Mouse (Mus musculus): ENCODE data around the gene Prkce.

Prkce gene

DNA sequence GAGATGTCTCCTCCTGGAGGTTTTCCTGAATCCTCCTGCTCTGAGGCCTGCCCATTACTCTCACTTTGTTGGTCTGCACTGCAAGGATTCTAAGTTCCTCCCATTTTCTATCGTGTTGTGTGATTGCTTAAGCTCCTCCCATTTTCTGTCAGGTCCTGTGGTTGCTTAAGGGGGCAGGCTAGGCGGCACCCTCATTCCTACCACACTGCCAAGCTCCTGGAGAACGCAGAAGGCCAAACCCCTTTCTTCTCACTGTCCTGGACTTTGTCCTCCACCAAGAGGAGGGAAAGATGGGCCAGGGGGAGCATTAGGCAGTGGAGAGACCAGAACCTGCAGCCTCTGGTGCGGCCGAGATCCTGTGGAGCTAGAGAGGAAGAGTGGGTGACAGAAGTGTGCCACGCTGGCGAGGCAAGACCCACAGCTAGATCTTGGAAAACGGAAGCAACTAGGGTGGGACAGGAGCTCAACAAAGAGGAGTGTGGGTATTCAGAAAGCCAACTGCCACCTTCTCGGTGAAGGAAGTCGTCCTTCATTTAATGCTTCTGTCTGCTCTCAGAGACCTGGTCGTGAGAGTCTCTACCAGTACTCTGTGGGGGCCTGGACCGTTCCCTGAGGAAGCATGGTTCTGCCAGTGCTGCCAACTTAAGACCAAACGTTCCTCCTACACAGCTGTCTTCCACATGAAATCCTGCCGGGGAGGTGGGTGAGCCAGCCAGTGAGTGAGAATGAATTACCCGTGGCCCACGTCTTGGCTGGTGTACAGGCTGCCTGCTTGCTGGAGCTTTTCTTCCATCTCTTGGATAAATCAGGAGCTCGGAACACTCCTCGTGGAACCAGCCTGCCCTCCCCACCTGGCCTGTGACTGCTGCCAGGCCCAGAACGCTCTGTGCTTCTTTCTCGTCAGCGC is 82.2 kb downstream of the Prkce start:
- in situ Hi-C loops (cut with MboI; ENCODE audit: unreplicated experiment in 2 of 2), result no loop called here

- in situ Hi-C loops (cut with MboI; ENCODE audit: unreplicated experiment in 2 of 2), result no loop called here
Measured at GRCm38 (mm10) chr17:86250406-86250905, 82.9 kb downstream of the Prkce start.

DNA sequence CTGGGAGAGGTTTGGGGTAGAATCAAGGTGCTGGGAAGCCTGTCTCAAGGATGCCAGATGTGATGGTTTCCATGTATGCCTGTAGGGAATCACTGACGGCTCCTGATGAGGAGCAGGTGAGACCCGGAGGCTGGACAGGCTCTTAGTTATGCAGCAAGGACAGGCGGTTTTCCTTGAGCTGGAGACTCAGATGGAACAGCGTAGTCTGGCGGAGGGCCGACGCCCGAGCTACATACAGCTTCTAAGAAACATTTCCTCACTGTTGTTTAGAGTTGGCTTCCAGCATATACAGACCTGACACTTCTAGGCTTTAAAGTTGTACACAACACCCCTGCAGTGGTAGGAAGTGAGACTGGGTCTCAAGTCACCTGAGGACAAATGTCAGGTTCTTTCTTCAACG is 86.3 kb downstream of the Prkce start:
- in situ Hi-C loops (cut with MboI; ENCODE audit: unreplicated experiment in 2 of 2), result no loop called here

- in situ Hi-C loops (cut with MboI; ENCODE audit: unreplicated experiment in 2 of 2), result no loop called here
Measured at GRCm38 (mm10) chr17:86254285-86254684, 86.7 kb downstream of the Prkce start.

DNA sequence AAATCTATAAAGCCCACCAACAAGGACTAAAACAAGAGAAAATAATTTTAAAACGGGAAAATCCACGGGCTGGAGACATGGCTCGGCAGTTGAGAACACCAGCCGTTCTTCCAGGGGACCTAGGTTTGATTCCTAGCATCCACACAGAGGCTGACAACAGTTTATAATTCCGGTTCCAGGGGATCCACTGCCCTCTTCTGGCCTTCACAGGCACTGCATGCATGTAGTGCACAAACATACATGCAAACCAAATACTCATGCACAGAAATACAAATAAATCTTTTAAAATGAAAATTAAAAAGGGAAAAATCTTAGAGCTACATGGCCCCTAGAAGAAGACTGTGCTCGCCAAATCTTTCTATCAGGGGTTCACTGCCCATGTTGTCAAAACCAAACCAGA is 87.4 kb downstream of the Prkce start:
- in situ Hi-C loops (cut with MboI; ENCODE audit: unreplicated experiment in 2 of 2), result no loop called here

GRCm38 (mm10) chr17:86256730-86257131 is 89.1 kb downstream of the Prkce start:
- in situ Hi-C loops (cut with MboI; ENCODE audit: unreplicated experiment in 2 of 2), result no loop called here

GRCm38 (mm10) chr17:86261067-86261466 is 93.5 kb downstream of the Prkce start:
- in situ Hi-C loops (cut with MboI; ENCODE audit: unreplicated experiment in 2 of 2), result loop anchor here in 1 of 2 experiments (5.0 kb wide), 1 partner anchor 39 kb away; no protein-coding TSS in a partner anchor

- in situ Hi-C loops (cut with MboI; ENCODE audit: unreplicated experiment in 2 of 2), result loop anchor here in 1 of 2 experiments (5.0 kb wide), 1 partner anchor 42 kb away; no protein-coding TSS in a partner anchor
Measured at GRCm38 (mm10) chr17:86263985-86264649, 96.5 kb downstream of the Prkce start.

DNA sequence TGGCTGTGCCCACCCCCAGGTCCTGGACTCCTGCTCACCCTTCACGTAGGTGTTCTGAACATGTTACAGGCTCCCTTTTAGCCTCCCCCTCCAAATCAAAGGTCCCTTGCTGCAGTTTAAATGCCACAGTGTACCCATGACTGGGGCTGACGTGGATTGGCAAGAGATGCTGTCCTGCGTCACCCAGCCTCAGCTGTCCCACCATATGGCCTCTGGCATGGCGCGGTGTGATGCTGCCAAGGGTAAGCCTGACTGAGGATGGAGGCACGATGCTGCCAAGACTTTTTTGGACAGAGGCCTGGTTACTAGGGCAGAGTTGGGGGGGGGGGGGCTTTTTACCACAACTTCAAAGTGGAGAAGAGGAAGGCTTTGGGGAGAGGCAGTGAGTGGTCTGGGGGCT is 98.5 kb downstream of the Prkce start:
- in situ Hi-C loops (cut with MboI; ENCODE audit: unreplicated experiment in 2 of 2), result no loop called here

- in situ Hi-C loops (cut with MboI; ENCODE audit: unreplicated experiment in 2 of 2), result no loop called here
Measured at GRCm38 (mm10) chr17:86267126-86267760, 99.7 kb downstream of the Prkce start.

DNA sequence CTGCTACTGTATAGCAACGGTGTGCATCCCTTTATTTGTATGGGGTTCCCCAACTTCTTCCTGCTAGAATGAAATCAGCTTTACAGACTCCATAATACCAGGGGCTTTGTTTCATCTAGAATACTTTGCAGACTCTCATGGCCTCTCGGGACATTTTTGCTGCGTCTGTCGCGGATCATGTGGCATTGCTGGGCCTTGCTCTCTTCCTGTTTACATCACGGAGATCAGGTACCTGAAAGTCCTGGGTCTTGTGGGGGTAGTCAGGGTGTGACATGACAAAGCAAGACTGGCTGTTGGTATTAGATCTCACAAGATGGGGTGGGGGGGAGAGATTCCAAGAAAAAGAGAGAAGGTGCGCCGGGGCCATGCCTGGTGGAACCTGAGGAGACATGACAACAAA is 102.1 kb downstream of the Prkce start:
- in situ Hi-C loops (cut with MboI; ENCODE audit: unreplicated experiment in 2 of 2), result no loop called here

GRCm38 (mm10) chr17:86270523-86270922 is 102.9 kb downstream of the Prkce start:
- in situ Hi-C loops (cut with MboI; ENCODE audit: unreplicated experiment in 2 of 2), result no loop called here

DNA sequence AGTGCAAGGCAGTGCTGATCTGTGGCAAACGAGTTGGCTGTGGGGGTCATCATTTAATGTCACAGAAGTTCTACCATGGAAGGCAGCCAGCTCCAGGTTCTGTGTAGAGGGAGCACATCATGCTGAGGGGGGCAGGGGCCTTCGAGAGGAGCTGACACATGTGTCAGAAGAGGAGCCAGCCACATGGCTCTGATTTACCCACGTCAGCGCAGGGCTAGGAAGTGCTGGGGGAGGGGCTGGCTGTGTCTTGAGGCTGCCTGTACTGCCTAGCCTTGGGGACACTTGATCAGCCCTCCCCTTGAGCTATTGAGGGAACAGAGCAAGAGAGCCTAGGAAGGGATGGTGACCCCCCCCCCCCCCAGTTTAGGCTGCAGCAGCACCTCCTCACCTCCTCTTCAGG is 103.7 kb downstream of the Prkce start:
- in situ Hi-C loops (cut with MboI; ENCODE audit: unreplicated experiment in 2 of 2), result no loop called here

DNA sequence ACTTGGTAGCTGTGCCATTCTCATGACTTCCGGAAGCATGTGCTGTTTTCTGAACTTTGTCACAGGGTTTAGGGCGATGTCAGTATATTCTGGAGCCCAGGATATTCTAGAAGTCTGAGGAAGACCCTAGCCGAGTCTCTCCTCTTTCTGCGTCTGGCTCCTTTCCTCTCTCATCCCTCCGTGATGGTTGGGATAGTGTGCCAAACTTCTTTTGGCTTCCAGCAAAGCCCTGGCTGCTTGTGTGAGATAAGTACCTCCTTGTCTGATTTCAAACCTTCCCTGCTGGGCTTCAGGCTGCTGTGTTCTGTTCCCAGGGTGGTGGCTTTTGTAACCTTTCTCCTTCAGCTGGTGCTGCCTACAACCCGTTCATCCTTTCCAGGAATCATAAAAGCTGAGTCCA is 105.4 kb downstream of the Prkce start:
- in situ Hi-C loops (cut with MboI; ENCODE audit: unreplicated experiment in 2 of 2), result no loop called here

- in situ Hi-C loops (cut with MboI; ENCODE audit: unreplicated experiment in 2 of 2), result no loop called here
Measured at GRCm38 (mm10) chr17:86273566-86274349, 106.2 kb downstream of the Prkce start.

DNA sequence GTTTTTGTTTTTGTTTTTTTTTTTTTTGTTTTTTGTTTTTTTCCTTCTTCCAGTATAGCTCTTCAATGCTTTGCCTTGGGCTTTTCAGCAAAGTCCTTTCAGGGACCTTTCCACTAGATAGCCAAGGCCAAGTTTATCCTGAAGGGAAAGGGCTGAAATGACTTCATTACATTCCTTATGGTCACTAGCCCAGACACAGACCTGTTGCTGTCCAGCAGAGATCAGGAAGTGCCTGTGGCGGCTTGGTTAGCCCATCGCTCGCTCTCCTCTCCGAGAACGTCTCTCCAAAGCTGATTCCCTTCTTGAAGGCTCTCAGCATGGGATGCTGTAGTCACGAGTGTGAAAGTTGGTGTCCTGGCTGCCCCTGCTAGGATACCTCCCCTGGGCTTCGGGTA is 106.8 kb downstream of the Prkce start:
- in situ Hi-C loops (cut with MboI; ENCODE audit: unreplicated experiment in 2 of 2), result no loop called here

- in situ Hi-C loops (cut with MboI; ENCODE audit: unreplicated experiment in 2 of 2), result no loop called here
Measured at GRCm38 (mm10) chr17:86276381-86276780, 108.8 kb downstream of the Prkce start.

DNA sequence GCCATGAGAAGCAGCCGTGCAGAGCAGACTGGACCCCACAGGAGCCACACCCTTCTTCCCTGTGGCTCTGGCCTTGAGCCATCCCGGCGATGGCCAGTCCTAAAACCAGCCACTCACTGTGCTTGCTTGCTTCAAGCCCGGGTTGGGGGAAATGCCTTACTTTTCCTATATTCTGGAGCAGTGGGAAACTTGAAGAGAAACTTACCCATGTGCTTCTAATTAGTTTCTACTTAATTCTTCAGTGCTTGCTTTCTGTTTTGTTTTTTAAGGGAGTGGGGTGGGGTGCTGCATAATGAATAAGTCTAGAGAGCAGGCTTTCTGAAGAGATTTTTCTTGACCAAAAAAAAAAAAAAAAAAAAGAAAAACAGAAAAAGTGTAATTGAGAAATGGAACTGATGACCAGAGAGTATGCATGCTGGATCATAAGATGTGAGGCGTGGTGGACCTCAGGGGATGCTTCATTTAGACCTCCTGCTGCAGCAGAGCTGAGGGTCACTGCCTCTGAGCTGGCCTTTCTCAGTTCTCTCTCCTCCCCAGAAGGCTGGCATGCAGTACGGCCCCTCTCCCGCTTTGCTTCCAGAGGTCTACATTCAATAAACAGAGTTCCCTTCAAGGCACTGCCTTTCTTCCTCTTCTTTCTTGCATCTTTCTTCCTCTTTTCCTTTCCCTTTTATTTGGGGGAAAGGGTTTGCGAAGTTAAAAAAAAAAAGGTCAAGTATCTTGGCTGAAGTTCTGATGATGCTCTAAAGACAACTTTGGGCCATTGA is 109.6 kb downstream of the Prkce start:
- in situ Hi-C loops (cut with MboI; ENCODE audit: unreplicated experiment in 2 of 2), result no loop called here

DNA sequence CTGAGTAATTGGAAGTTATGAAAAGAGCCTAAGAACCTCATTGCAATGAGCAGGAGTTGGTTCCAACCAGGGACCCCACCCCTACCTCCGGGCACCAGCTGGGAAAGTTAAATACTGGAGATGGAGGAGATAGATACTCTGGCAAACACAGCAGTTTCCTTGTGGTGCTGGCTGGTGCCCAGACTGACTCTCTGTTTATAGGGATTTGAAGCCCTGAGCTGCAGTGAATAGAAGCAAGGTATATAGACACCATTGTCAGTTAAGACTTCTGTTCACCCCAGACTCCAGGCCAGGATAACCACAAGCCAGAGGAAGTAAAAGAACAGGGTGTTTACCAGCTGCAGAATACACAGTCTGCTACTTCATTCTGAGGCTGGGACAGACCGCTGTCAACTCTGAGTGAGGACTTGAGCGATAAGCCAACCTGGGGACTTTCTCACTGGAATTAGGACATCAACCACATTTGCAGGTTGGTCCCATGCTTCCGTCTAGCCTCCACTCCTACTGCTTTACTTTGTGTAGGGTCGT is 110.5 kb downstream of the Prkce start:
- in situ Hi-C loops (cut with MboI; ENCODE audit: unreplicated experiment in 2 of 2), result no loop called here
